Mouse (Mus musculus) macrophage (primary cell): Measurements from ENCODE around the gene Stk33. TPM values are rescaled to one million over a fixed set of nuclear protein-coding genes. Genes with fewer than 3 reads are reported as not detected.

Experiments used
- H3K27ac ChIP-seq: fragments of 350-480 bp; formaldehyde crosslinking; 2 replicates; pipeline ENCODE4 v1.9.0; 2021
- H3K36me3 ChIP-seq: fragments of 350-480 bp; formaldehyde crosslinking; 2 replicates; pipeline ENCODE4 v1.9.0; 2021; ENCODE audit errors: inconsistent target
- H3K4me3 ChIP-seq: fragments of 350-480 bp; formaldehyde crosslinking; 2 replicates; pipeline ENCODE4 v1.9.0; 2021; ENCODE audit errors: inconsistent target
- H3K79me2 ChIP-seq: fragments of 350-480 bp; formaldehyde crosslinking; 2 replicates; pipeline ENCODE4 v1.9.0; 2021; ENCODE audit errors: inconsistent target
- WGBS: methylation state at CpG from one replicate; pipeline ENCODE4 v1.1.7; 2026; ENCODE audit warnings: inconsistent platforms; ENCODE audit not compliant: missing documents; 5-methylcytosine and 5-hydroxymethylcytosine counted together
- polyA plus RNA-seq: library from polyadenylated mRNA; stranded (reverse); fragments of 250-400 nt; gene quantifications from 3 replicates; pipeline ENCODE4 v1.2.4, GENCODE M21; 2018; ENCODE audit warnings: inconsistent platforms

Gene Stk33
- polyA plus RNA-seq, 1 experiment from 2014 or later, result not detected

- H3K27ac ChIP-seq, result no peak overlapping the region
- no peak overlapping the region for H3K4me3 ChIP-seq
- WGBS, result 46% methylated on average over 19 of the region's 19 CpGs
- no peaks in the 10 kb centered on the region for H3K79me2 ChIP-seq
- no peaks in the 10 kb centered on the region for H3K36me3 ChIP-seq
These were observed 197.6 kb downstream of the Stk33 start for GRCm38 (mm10) chr7:109241313-109241712.

GRCm38 (mm10) chr7:109239346-109239745 is 199.5 kb downstream of the Stk33 start:
- H3K27ac ChIP-seq, result no peak overlapping the region
- no peaks in the 10 kb centered on the region for H3K79me2 ChIP-seq
- H3K36me3 ChIP-seq, result no peaks in the 10 kb centered on the region
- WGBS, result 89% methylated on average over 1 of the region's 1 CpGs
- no peak overlapping the region for H3K4me3 ChIP-seq

- H3K4me3 ChIP-seq, result no peak overlapping the region
- H3K27ac ChIP-seq, result no peak overlapping the region
- WGBS, result 94% methylated on average over 10 of the region's 10 CpGs
- H3K79me2 ChIP-seq, result no peaks in the 10 kb centered on the region
- H3K36me3 ChIP-seq, result no peaks in the 10 kb centered on the region
These were observed 200.2 kb downstream of the Stk33 start for GRCm38 (mm10) chr7:109238724-109239123.

- Histone ChIP-seq H3K79me2 (no peaks in the 10 kb centered on the region), H3K27ac (no peak overlapping the region), H3K4me3 (no peak overlapping the region), H3K36me3 (no peaks in the 10 kb centered on the region)
- WGBS, result 85% methylated on average over 2 of the region's 2 CpGs
These were observed 203.8 kb downstream of the Stk33 start for GRCm38 (mm10) chr7:109234882-109235640.

GRCm38 (mm10) chr7:109234476-109234875 is 204.4 kb downstream of the Stk33 start:
- no peak overlapping the region for H3K4me3 ChIP-seq
- no peaks in the 10 kb centered on the region for H3K79me2 ChIP-seq
- H3K27ac ChIP-seq, result no peak overlapping the region
- WGBS, result 79% methylated on average over 5 of the region's 5 CpGs
- no peaks in the 10 kb centered on the region for H3K36me3 ChIP-seq

GRCm38 (mm10) chr7:109231881-109232321 is 207.0 kb downstream of the Stk33 start:
- 84% methylated on average over 11 of the region's 11 CpGs for WGBS

GRCm38 (mm10) chr7:109231307-109231706 is 207.6 kb downstream of the Stk33 start:
- 88% methylated on average over 4 of the region's 5 CpGs for WGBS

More at GRCm38 (mm10) chr7:109231881-109232321, 207.0 kb downstream of the Stk33 start:
- no peaks in the 10 kb centered on the region for H3K79me2 ChIP-seq
- H3K4me3 ChIP-seq, result no peak overlapping the region
- no peaks in the 10 kb centered on the region for H3K36me3 ChIP-seq
- H3K27ac ChIP-seq, result no peak overlapping the region

GRCm38 (mm10) chr7:109230806-109231205 is 208.1 kb downstream of the Stk33 start:
- no peak overlapping the region for H3K4me3 ChIP-seq
- WGBS, result 14% methylated on average over 2 of the region's 2 CpGs
- H3K27ac ChIP-seq, result no peak overlapping the region
- H3K36me3 ChIP-seq, result no peaks in the 10 kb centered on the region
- no peaks in the 10 kb centered on the region for H3K79me2 ChIP-seq

More at GRCm38 (mm10) chr7:109231307-109231706, 207.6 kb downstream of the Stk33 start:
- no peak overlapping the region for H3K27ac ChIP-seq
- no peaks in the 10 kb centered on the region for H3K36me3 ChIP-seq
- no peaks in the 10 kb centered on the region for H3K79me2 ChIP-seq
- H3K4me3 ChIP-seq, result no peak overlapping the region

Other genes with a start within 250 kb of the Stk33 start
- gene Trim66, start 69.1 kb upstream of the Stk33 start, polyA plus RNA-seq, result 0.04 to 0.05 TPM (median 0.05 TPM) in 3 replicates
- gene Rpl27a, start 80.1 kb upstream of the Stk33 start, polyA plus RNA-seq, result 200 to 514 TPM (median 483 TPM) in 3 replicates